Mouse (Mus musculus) kidney, postnatal 25 days (tissue): ENCODE measurements around the gene Best2.

ENCODE experiments used
- DNase-seq, 2 experiments: peaks; one replicate each; pipeline ENCODE4 v3.0.0; 2021; ENCODE audit warnings: mixed read lengths in 2 of 2

Best2 gene

DNA sequence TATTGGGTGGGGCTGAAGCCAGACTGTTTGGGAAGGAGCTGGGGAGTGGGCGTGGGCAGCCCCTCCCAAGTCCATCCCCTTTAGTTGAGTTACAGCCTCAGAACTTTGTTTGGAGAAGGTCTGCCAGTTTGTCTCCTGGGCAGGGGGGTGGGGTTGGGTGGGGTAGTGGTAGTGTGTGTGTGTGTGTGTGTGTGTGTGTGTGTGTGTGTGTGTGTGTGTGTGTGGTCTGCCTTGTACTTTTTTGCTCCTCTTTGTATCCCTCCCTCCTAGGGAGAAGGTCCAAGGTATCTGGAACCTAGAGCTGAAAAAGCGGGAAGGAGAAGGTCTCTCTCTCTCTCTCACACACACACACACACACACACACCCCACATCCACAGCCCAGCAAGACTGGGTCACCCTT, at the start of gene Best2:
TSS of gene Best2 (minus strand) at position 101 of the 400 bp plus-strand sequence.
- DNase-seq, result no peak

DNA sequence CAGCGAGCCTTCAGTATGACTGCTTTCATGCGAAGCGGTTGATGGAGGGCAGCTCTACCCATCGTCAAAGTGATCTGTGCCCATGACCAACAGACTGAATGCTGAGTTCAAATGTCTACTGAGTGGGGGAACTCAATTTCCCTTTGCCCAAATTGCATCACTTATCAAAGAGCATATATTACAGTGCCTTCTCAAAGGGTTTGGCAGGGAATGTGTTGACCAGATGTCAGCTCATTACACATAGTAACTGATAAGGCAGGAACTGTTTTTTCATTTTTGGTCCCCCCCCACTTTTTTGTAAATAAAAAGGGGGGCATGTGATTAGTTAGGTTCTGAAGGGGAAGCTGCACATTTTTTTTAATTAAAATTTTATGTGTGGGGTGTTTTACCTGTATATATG, 48.3 kb upstream of the Best2 start:
- no peak for DNase-seq

DNA sequence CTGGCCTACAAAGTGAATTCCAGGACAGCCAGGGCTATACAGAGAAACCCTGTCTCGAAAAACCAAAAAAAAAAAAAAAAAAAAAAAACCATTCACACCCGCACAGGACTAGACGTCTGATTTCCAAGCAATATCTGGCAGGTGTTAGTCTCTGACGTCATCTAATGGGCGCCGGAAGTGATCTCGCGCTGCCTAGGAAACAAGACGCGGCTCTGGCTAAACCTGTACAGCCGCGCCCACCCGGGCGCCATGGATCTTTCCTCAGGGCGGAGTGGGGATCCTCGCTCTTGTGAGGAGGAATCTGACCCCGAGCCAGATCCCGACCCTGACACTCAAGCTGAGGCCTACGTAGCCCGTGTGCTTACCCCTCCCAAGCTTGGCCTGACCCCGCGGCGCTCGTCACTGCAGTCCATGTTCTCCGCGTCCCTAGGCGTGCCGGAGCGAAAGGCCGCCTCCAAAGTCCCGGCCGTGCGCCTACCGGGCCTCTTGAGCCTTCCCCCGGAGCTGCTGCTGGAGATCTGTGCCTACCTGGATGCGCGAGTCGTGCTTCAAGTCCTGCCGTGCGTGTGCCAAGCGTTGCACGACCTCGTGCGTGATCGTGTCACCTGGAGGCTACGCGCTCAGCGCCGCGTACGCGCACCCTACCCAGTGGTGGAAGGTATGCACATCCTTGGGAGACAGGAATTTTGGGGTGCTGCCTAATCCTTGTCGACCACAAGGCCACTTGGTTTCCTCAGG, 45.7 kb upstream of the Best2 start, which contains the start of gene Fbxw9:
TSS of gene Fbxw9 (plus strand) at position 177 of the 738 bp plus-strand sequence.
- peak; percentile 94 to 95 for DNase-seq

DNA sequence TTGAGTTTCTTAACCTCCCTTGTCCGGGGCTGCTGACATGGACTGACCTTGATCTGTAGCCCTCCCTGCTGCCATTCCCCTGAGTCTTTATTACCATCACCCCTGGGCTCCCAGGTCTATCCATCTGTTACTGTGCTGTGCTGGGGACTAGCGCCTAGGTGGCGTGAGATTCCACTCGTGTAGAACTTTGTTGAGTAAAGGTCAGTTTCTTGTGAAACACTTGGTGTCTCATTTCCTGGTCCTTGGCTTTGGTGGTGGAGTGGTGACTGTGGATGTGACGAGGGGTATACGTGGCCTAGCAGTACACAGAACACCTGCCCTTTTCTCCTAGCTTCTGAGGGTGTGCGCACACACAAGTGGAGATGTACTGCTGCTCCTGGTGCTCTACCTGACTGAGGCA, 43.0 kb upstream of the Best2 start:
- DNase-seq, result no peak

DNA sequence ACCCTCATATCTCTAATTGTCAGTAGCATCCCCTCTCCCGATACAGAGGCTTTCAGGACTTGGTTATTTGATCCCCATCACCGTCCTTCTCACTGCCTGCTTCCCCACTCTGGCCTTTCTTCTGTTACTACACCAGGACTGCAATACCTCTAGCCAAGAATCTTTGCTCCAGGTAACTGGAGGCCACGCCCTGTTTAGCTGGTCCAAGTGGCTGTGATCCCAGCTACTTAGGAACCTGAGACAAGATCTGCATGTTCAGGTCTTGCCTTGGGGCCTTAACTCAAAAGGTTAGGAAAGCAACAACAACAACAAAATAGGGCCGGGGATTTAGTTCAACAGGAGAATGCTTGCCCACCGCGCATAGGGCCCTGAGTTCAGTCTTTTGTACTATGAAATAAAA, 29.3 kb upstream of the Best2 start:
- DNase-seq, result no peak

DNA sequence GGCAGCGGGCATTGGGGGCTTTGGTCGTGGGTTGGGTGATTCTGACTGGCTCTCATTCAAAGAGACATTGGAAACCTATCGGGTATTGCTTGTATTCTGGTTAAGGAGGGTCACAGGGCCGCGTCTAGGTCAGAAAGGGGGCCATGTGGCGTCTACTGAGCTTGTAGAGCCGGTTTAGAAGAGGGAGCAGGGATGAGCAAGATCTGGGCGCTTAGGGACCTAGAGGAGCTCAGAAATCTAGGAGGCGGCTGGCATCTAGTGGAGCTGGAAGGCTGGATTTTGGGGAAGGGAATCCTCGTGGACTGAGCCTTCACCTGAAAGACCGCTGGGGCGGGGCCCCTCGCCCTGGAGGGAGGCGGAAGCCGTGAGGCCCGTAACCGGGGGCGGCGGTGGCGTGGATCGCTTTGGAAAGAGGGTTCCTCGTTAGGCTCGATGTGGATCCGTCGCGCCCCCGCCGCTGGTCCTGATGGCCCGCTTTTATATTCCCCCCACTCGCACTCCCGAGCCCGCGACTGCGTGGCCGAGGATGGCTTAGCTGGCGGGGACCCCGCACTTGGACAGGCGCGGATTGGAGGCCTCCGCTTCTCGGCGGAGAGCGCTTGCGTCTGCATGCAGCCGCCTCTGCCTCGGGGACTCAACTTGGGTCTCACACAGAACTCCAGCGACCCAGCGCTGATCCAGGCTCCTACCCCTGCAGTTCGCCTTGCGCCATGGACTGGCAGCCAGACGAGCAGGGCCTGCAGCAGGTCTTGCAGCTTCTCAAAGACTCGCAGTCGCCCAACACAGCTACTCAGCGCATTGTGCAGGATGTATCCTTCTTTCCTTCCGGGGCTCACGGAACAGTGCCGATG, 23.6 kb upstream of the Best2 start:
- peak; percentile 28 to 66 for DNase-seq

DNA sequence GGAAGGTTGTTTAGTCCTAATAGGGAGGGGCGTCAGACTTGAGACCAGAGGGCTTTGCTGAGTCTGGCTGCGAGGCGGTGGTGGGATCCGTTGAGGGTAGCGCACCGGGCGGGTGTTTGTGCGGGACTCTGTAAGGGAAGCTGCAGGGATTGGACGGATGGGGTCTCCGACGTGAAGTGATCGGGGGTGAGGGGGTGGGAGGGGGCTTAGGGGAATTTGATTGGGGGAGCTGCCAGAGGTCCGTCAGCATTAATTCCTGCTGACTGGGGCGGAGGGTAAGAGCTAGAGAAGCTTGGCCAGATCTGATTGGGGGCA, 23.0 kb upstream of the Best2 start:
- no peak for DNase-seq

DNA sequence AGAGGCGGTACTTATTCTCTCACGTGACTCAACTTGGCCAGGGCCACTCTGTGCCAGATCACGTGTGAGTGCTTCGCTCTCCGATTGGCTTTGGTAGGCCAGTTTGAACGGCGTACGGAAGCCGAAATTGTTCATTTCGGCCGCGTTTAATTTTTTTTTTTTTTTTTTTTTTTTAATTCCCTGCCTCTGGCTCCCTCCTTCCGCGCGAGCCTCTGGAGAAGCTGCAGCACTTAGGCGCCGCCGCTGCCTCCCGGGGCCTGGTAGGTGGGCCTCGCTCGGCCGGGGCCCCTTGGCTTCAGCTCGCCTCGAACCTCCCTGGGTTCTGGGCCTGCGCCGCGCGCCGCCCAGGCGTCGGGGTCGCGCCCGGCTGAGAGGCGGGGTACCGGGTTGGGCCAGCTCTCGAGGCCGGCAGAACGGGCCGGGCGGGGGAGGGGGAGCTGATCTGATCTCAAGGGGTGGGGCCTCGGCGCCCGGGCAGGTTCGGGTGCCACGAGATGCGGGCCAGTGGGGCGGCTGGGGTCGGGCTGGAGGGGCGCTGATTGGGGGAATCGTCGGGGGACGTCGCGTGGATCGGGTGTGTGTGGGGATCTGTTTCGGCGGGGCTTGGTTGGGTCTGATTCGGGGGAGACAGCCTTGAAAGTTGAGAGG, 22.5 kb upstream of the Best2 start, which contains the start of gene Tnpo2:
TSS of gene Tnpo2 (plus strand) at position 198 of the 648 bp plus-strand sequence.
- peak; percentile 95 to 98 for DNase-seq

DNA sequence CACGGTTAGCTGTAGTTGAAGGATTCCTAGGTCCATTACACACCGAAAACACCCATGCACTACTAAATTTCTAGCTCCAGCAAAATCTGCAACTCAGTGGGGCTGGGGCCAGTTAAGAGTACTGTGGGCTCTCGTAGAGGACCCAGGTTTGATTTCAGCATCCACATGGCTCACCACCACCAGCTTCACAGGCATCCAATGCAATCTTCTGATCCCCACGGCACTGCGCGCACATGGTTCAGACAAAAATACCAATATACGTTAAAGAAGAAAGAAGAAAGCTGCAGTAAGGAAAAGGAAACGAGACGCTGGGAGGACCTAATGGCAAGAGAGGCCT, 22.0 kb upstream of the Best2 start:
- DNase-seq, result no peak

DNA sequence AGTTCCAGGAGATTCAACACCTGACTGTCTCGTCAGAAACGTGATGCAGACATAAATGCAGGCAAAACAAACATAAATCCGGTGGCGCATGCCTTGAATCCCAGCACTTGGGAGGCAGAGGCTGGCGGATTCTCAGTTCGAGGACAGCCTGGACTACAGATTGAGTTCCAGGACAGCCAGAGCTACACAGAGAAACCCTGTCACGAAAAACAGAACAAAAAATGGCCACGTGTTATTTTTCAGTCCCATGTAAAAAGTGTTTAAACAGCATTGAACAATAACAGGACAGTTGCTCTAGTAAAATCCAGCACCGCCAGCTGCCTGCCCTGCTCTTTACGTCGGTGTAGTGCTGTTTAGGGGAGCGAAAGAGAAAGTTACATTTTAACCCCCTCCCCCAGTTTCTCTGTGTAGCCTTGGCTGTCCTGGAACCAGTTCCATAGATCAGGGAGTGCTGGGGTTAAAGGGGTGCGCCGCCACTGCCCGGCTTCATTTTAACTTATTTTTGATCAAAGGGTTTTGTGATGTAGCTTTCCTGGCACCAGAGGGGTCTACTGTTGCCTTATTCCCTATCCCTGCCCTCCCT, 21.5 kb upstream of the Best2 start:
- DNase-seq, result peak; percentile 34 to 44

DNA sequence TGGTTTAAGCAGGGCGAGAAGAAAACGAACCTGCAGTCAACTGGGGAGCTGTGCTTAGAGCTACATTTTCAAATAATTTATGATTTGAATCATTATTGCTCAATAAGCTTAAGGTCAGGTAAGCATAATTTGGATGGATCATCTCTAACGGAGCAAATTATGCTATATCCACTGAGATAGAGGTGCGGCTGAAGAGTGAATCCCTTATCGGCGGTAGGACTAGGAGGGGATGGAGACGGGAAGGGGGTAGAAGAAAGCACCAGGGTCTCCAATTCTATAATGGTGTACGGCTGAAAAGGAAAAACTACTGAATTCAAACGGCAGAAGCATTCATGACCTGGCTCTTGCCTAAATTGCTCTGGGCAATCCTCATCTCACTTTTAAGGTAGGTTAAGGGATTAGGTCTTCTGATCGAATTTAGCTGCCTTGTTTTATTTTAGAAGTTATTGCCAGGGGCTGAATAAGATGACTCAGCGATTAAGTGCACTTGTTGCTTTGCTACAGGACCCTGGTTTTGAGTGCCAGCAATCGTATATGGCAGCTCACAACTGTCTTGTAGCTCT, 20.9 kb upstream of the Best2 start:
- DNase-seq, result no peak

DNA sequence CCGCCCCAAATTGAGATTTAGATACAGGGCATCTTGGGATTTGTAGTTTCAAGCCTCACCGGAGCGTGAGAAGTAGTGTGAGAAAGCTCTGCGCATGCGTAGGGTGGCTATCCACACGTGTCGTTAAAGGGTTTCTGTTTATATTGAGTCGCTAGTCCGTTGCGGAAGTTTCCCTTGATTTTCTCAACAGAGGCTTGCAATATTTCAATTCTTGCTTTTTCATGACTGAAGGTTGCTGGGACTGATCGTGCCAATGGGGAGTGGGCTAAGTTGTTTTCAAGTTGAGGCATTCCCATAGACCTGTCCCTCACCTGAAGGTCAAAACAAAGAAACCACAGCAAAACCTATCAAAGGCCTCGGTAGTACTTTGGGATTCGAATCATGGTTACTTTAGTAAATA, 20.4 kb upstream of the Best2 start:
- DNase-seq, result peak; percentile 89 to 91

DNA sequence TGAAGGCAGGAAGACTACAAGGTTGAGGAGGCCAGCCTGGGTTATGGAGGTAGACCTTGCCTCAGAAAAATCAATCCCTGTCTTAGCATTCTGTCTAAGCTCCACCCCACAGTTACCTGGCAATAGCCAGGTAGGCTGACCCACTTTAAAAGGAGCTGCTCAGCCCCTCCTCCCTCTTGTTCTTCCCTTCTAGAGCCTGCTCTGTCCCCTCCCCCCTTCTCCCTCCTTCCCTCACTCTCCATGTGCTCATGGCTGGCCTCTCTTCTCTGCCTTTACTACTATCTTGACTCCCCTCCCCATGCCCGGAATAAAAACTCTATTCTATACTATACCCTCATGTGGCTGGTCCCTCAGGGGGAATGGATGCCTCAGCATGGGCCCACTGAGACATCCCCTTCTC, 19.5 kb upstream of the Best2 start:
- DNase-seq, result peak; percentile 40 to 58

DNA sequence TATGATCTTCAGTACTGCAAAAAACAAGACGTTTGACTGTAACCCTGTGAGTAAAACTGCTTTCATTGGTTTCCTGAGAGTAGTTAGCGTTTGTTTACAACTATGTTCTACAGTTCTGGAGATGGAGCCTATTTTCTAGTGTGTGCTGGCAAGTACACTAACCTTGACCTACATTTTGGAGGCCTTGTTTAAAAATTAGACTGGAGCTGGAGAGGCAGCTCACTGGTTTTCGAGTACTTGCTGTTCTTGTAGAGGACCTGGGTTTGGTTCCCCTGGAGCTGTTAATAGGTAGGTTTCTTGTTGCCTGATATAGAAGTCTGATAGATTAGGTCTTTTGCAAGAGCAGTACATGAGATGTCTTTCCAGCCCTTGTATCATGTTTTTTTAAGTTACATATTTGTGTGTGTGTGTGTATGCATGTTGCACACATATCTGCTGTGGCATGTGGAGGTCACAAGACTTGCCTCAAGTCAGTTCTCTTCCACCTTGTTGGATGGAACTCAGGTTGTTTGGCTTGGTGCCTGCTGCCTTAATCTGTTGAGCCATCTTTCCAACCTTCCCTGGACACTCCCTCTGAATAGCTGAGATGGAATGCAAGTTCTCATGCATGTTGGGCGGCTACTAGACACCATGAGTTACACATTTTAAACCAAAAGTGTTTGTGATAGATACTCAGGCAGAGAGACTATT, 18.4 kb upstream of the Best2 start:
- peak; percentile 69 to 75 for DNase-seq

DNA sequence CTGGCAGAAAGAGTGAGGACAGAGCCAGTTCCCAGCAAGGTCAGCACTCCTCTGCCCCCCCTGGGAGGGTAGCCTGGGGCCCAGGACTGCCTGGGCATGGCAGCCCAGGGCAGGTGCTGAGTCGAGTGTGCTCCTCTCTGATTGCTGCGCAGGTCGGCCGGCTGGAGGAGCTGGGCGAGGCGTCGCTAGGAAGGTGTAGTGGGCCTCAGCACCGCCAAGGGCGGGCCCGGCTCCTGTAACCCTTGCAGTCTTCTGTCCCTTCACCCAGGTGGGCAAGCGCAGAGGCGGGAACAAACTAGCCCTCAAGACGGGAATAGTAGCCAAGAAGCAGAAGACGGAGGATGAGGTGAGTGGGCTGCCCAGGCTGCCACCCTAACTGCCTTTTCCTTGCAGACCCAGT, 14.9 kb upstream of the Best2 start:
- peak in 1 of 2 experiments; percentile 46 for DNase-seq

DNA sequence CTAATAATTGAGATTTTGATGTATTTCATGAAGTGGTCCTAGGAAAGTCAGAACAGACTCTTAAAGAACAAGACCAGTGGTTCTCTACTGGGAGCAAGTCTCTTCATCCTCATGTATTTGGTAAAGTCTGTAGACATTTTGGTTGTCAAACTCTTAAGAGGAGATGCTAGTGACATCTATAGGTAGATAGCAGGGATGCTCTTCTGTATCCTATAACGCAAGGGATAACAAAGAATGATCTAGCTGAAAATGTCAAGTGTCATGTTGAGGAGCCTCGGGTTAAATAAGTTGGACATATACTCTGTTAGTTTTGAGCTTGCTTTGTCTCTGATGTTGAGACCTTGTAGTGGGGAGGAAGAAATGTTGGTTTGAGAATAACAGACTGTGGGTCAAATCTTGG, 13.6 kb upstream of the Best2 start:
- DNase-seq, result no peak

DNA sequence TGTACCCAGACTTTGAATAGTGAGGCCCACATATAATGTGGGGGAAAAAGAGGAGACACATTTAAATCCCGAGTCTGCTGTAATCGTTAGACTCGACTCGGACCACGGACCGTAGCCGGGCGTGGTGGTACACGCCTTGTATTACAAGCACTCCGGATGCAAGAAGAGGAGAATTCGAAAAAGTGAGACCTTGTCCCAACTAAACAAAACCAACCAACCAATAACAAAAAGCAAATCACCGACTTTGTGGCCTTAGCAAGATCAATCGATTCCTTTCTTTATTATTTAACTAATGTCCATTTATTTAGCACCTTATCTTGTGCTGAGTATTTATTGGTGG, 13.2 kb upstream of the Best2 start:
- peak in 1 of 2 experiments; percentile 33 for DNase-seq

DNA sequence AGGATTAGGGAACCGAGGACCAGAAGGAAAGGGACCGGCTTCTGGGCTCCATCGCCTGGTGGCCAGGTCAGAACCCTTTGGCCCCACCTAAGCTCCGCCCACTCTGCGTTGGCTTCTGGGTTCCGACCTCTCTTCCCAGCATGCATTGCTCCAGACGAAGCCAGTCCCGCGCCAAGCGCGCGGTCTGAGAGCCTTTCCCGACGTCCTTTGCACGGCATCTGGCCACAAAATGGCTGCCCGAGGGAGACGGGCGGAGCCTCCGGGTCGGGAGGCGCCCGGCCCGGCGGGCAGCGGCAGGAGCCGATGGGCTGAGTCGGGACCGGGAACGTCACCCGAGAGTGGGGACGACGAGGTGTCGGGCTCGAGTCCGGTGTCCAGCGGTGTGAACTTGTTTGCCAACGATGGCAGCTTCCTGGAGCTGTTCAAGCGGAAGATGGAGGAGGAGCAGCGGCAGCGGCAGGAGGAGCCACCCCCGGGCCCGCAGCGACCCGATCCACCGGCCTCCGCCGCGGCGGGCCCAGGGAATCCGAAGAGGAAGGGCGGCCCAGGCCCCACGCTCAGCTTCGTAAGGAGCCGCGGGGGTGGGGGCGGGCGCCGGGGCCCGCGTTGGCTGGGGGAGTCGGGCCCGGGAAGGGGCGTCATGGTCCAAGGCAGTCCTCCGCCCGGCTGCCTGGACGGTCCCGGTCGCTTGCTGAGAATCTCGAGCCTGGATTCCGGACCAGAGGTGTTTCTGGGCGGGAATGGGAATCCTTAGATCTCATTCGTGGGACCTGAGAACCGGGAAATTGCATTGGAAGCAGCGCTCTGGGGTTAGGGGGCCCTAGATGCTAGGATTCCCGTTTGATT, 12.6 kb upstream of the Best2 start, which contains the start of gene Trir:
TSS of gene Trir (plus strand) at position 154 of the 846 bp plus-strand sequence.
- peak; percentile 98 to 99 for DNase-seq

DNA sequence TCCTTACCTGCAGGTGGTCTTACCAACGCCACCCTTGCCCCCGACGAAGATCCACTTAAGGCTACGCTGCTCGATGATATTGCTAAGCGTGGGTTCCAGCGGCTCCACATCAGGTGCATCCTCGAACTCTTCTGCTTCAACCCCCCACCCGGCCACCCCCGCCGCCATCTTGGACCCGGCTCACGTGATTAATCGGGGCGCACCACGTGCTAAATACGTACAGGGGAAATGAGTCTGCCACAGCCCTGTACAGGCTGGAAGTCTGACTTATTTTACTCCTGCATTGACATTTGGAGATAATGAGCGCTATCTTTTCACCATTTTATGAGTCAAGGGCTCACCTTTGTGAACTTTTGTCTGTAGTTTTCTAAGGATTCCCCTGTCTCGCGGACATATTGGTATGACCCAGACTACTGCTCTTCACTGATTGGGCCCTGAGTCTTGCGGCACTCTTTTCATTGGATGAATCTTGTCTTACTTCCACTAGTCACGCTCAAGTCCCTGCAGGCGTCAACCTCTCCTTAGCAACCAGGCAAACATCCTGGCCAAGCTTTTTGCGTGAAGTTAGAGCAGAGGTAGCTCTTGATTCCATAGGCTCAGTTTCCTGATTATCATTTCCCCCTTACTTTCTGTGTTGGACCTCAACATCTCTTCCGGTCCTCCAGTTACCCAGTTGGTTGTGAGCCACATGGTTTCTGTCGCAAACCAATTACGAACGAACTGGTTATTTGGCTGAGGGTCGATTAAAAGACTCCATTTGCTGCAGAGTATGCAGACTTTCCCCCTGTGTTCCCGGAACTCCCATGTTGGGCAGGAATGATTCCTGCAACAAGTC, 11.0 kb upstream of the Best2 start, which contains the start of gene Asna1:
TSS of gene Asna1 (minus strand) at position 184 of the 835 bp plus-strand sequence.
- peak; percentile 90 to 93 for DNase-seq

DNA sequence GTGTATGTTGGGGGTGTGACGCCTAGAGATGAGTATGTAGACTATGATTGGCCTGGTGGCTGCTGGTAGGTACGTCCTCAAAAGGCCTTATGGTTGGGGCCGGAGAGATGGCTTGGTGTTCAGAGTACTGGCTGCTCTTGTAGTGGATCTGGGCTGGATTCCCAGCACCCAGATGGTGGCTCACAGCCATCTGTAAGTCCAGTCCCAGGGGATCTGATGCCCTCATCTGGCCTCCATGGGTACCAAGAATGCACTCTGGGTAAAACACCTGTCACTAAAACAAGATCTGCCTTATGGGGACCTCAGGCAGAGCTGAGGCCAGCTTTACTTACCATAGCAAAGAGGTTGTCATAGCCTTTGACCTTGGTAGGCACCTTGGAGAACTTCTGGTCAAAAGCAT, 9.5 kb upstream of the Best2 start:
- peak in 1 of 2 experiments; percentile 32 for DNase-seq
